Mouse (Mus musculus): ENCODE measurements around the gene Gng3.
"Not testable (repeated sequence)": the region's sequence is repeated elsewhere in the genome, so short reads cannot be mapped to it uniquely, and the experiment has no call there.

Gene Gng3

GRCm38 (mm10) chr19:8844371-8845129 lies 5.6 kb upstream of the Gng3 start:
- peak; percentile 90 for DNase-seq (ENCODE audit: low spot score)

- DNase-seq (ENCODE audit: low spot score), result no peak
Observed at GRCm38 (mm10) chr19:8842961-8843360, 4.0 kb upstream of the Gng3 start.

DNA sequence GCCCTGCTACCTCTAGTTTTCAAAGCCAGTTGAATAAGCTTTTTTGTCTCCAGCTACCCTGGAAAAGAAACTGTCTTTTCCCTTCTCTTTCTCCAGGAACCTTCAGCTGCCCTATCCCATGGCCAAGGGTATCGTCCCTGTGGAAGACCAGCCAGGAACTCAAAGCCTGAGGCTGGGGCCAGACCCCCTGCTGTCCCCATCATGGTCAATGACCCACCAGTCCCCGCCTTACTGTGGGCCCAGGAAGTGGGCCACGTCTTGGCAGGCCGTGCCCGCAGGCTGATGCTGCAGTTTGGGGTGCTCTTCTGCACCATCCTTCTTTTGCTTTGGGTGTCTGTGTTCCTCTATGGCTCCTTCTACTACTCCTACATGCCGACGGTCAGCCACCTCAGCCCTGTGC lies 2.0 kb upstream of the Gng3 start:
- DNase-seq (ENCODE audit: low spot score), result no peak

DNA sequence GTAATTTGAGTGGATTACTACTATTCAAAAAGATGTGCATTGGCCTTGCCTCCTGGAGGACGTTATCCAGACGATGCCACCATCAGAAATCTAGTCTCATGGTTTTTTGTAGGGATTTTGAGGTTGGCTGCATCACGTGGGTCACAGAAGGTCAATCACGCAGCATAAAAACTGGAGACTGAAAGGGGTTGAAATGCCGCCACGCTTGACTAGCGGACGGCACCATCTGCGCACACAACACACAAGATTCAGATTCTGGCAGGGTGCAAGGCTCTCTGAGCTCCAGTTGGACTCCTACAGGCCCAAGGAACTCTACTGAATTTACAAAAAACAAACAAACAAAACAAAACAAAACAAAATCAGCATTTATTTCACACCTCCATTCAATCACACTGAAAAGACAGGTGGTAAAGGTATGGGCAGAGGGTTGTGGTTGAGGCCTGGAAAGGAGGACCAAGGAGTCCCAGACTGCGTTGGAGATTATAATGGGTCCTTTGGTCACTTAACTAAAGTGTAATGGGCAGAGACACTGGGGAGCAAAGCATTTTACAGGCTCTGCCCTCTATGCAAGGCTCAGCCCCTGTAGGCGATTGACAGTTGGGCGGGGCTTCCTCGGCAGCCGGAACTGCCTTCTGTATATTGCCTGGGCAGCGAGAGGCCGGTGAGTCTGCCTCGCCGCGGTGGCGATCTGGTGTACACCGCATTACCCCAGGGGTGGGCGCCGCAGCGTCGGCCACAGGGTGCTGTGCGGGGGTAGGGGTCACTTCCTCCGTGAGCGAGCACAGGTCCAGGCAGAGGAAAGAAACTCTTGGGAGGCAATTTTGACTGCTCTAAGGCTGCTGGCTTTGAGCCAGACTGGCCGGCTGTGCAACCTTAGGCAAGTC lies 1.2 kb upstream of the Gng3 start:
- DNase-seq (ENCODE audit: low spot score), result peak; percentile 82

GRCm38 (mm10) chr19:8838041-8838730 lies 808 bp downstream of the Gng3 start:
- no peak for DNase-seq (ENCODE audit: low spot score)

DNA sequence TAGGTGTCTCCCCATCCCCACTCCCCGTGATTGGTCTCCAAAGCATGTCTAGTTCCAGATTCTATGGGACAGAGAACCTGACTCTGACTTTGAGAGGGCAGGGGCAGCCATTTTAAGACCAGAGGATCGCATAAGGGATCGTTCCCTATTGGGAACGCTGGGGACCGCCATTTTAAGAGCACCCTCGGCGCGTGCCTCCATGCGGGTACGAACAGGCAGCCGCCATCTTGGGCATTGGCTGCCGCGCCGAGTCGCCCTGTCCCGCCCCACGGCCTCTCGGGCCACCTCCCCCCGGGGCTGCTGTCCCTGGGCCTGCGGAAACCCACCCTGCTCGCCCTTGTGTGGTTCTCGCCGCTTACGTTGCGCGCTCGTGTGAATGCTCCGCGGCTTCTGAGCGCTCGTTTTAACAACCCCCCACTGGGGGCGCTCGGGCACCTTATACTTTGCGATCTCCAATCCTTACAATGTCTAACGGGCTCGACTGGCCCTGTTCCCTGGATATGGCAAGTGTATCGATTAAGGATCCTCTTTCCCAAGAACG lies 1.7 kb downstream of the Gng3 start, which contains the start of gene Bscl2:
Gene Bscl2 (plus strand): TSS at position 217 of the 541 bp plus-strand sequence.
- peak; percentile 89 for DNase-seq (ENCODE audit: low spot score)

- not testable (repeated sequence) for DNase-seq (ENCODE audit: low spot score)
Observed at GRCm38 (mm10) chr19:8836327-8836726, 2.7 kb downstream of the Gng3 start.

DNA sequence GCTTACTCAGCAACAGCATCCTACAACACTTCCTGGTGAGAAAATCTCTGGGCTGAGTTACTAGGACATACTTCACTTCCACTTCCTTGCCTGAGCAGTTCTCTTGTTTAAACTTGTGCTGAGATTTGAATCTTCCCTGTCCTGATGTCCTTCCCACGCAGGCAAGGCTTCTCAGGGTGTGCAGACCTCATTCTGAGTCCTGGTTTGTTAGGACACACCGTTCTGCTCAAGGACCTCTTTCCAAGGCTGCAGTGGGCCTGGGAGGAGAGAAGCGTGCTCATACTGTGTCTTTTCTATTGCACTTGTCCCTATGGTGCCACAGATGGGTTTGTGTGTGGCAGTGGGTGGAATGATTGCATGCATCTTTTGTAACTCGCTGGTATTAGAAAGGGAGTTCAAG lies 6.0 kb downstream of the Gng3 start:
- DNase-seq (ENCODE audit: low spot score), result no peak

GRCm38 (mm10) chr19:8831262-8831661 lies 7.7 kb downstream of the Gng3 start:
- DNase-seq (ENCODE audit: low spot score), result peak; percentile 4

DNA sequence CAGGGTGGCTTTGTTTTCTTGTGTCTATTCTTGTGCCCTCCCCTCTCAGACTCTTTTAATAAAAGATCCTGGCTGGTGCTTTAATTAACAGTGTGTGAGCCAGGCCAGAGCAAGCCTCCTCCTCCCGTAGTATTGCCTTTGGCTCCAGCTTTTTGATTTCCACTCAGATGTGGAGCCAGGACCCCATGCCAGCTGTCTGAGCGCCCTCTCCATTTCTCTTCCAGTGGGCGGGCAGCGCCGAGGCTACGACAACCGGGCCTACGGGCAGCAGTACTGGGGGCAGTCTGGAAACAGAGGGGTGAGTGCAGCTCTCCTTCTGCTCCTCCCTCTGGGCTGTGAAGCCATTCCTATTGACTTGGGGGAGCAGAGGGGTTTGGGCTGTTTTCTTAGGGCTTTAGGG lies 8.3 kb downstream of the Gng3 start:
- DNase-seq (ENCODE audit: low spot score), result no peak

GRCm38 (mm10) chr19:8829660-8830059 lies 9.3 kb downstream of the Gng3 start, which contains the start of gene AC129217.1:
AC129217.1 (plus strand) TSS chr19:8829773.
- no peak for DNase-seq (ENCODE audit: low spot score)

GRCm38 (mm10) chr19:8822696-8823095 lies 16.3 kb downstream of the Gng3 start:
- no peak for DNase-seq (ENCODE audit: low spot score)

GRCm38 (mm10) chr19:8821146-8821545 lies 17.8 kb downstream of the Gng3 start:
- DNase-seq (ENCODE audit: low spot score), result no peak

- DNase-seq (ENCODE audit: low spot score), result peak; percentile 7
Observed at GRCm38 (mm10) chr19:8820424-8820956, 18.5 kb downstream of the Gng3 start.

DNA sequence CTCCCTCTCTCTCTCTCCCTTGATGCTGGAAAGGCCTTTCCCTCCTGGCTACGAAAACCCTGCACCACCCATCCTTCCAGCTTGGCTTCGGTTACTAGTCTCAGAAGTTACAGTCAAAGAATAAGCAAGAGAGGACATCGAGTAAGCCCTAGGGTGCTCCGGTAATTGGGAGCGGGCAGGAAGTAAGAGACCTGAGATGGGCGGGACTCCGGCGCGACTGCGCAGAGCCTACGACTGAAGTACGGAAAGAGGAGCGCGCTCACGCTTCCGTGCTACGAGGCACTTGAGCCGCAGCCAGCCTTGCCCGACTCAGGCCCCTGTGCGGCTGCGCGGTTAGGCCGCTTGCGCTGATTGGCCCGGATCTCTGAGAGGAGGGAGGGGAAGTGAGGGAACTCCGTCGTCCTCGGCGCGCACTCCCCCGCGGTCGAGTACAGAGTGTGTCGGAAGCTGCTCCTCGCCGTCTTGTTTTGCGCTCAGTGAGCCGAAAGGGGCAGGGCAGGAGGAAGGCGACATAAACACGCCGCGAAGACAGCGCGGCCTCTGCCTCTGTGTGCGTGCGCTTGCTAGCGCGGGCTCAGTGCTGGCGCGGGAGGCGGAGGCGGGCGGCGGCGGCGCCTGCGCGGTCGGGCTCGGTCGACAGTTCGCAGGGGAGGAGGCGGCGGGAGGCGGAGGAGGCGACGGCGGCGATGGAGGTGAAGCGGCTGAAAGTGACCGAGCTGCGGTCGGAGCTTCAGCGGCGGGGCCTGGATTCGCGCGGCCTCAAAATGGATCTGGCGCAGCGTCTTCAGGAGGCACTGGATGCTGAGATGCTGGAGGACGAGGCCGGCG lies 19.2 kb downstream of the Gng3 start, which contains the start of gene Hnrnpul2:
Gene Hnrnpul2 (plus strand): TSS at position 415 of the 828 bp plus-strand sequence.
- peak; percentile 97 for DNase-seq (ENCODE audit: low spot score)

DNA sequence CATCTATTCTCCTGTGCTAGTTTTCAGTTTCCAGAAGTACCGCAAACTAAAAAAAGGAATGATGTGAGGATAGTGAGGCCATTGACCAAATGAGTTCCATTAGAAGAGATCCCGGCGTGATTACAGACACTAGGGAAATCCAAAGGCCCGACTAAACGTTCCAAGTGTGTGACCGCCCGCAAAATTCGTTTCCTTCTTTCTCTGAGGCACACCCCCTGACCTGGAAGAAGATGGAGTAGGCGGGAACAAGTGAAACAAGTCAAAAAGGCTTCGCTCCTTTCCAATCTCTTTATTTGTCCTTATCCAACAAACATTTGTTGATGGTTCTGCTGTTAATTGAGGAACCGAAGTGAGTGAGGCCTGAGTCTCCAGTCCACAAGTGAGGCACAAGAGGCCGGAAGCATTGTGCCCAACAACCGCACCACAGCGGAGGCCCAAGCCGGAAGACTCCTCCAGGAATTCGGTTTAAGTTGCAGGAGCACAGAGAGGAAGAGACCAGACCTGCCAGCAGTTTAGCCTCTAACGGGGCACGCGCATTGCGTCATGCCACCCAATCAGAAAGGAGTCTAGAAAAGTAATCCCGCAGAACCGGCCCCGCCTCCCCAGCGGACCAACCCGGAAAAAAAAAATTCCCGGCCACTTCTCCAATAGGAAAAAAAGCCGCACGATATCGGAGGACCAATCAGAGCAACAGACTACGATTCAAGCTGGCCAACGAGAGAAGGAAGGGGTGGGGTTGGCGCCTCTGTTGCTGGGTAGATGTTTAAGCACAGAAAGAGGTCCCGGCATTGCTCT lies 20.0 kb downstream of the Gng3 start, which contains the start of gene Ttc9c:
Gene Ttc9c (minus strand): TSS at position 533 of the 795 bp plus-strand sequence.
- DNase-seq (ENCODE audit: low spot score), result peak; percentile 100

GRCm38 (mm10) chr19:8818301-8818798 lies 20.6 kb downstream of the Gng3 start:
- DNase-seq (ENCODE audit: low spot score), result no peak

GRCm38 (mm10) chr19:8817001-8817400 lies 22.0 kb downstream of the Gng3 start:
- DNase-seq (ENCODE audit: low spot score), result peak; percentile 10

- DNase-seq (ENCODE audit: low spot score), result no peak
Observed at GRCm38 (mm10) chr19:8815812-8816211, 23.2 kb downstream of the Gng3 start.

- no peak for DNase-seq (ENCODE audit: low spot score)
Observed at GRCm38 (mm10) chr19:8806810-8807209, 32.2 kb downstream of the Gng3 start.

Measured in embryo, embryonic 10.5 days (tissue).